Mouse (Mus musculus) forebrain, embryonic 11.5 days (tissue): ENCODE measurements around the gene Rtkn. TPM values are rescaled to one million over a fixed set of nuclear protein-coding genes. Genes with fewer than 3 reads are reported as not detected.

Experiments used
- ATAC-seq: fragments of 200-750 bp; cut with Nextera tagmentation; replicated peaks from 2 replicates; pipeline ENCODE4 v1.8.0; 2017; ENCODE audit warnings: moderate TSS enrichment; ENCODE audit not compliant: low FRiP score
- DNase-seq: peaks from one replicate; pipeline ENCODE4 v3.0.0-alpha.2; 2017; ENCODE audit warnings: low spot score
- H3K27ac ChIP-seq: fragments of 300-500 bp; sonication (generic); 2 replicates; pipeline ENCODE4 v1.5.1; 2014; ENCODE audit warnings: low read depth, low read length
- H3K27me3 ChIP-seq: fragments of 300-500 bp; sonication (generic); 2 replicates; pipeline ENCODE4 v1.6.1; 2014; ENCODE audit warnings: mild to moderate bottlenecking, low read length, mixed read lengths; ENCODE audit not compliant: control insufficient read depth, insufficient read depth
- H3K36me3 ChIP-seq: fragments of 300-500 bp; sonication (generic); 2 replicates; pipeline ENCODE4 v1.6.1; 2014; ENCODE audit warnings: mild to moderate bottlenecking, low read length, moderate library complexity, mixed read lengths; ENCODE audit not compliant: control insufficient read depth, insufficient read depth
- H3K4me1 ChIP-seq: fragments of 300-500 bp; sonication (generic); replicated peaks from 2 replicates; pipeline ENCODE4 v1.6.1; 2014; ENCODE audit warnings: low read length, mixed read lengths; ENCODE audit not compliant: control insufficient read depth, insufficient read depth
- H3K4me2 ChIP-seq: fragments of 300-500 bp; sonication (generic); 2 replicates; pipeline ENCODE4 v1.6.1; 2014; ENCODE audit warnings: low read depth, mild to moderate bottlenecking, low read length, moderate library complexity, mixed read lengths; ENCODE audit not compliant: severe bottlenecking
- H3K4me3 ChIP-seq: fragments of 300-500 bp; sonication (generic); 2 replicates; pipeline ENCODE4 v1.5.1; 2014; ENCODE audit warnings: low read depth, low read length
- H3K9ac ChIP-seq: fragments of 300-500 bp; sonication (generic); 2 replicates; pipeline ENCODE4 v1.6.1; 2014; ENCODE audit warnings: low read length
- H3K9me3 ChIP-seq: fragments of 300-500 bp; sonication (generic); 2 replicates; pipeline ENCODE4 v1.6.1; 2016; ENCODE audit warnings: low read length, mixed read lengths; ENCODE audit not compliant: control insufficient read depth
- WGBS: fragments of 180-500 bp; shearing (Covaris S2); extraction: QIAGEN DNeasy Blood & Tissue Kit; methylation state at CpG from one replicate; pipeline ENCODE4 v1.1.7; 2014; 5-methylcytosine and 5-hydroxymethylcytosine counted together
- polyA plus RNA-seq: library from polyadenylated mRNA; unstranded; fragments of >200 nt; fragmentation: Nextera tagmentation; extraction: Ambion mirVana; gene quantifications from 2 replicates; pipeline ENCODE4 v1.2.1, GENCODE M21; 2014

Gene Rtkn
- polyA plus RNA-seq, 1 experiment from 2014 or later: 23.0 TPM

GRCm38 (mm10) chr6:83101688-83102556 lies 33.3 kb upstream of the Rtkn start:
- under 1% methylated on average over 73 of the region's 74 CpGs for WGBS
- H3K36me3 ChIP-seq: no peaks in the 10 kb centered on the region
- H3K9me3 ChIP-seq: no peaks in the 10 kb centered on the region
- H3K9ac ChIP-seq: peak overlapping the region; percentile 77
- ATAC-seq: peak; percentile 76
- H3K4me3 ChIP-seq: peak overlapping the region; percentile 72
- H3K27me3 ChIP-seq: peaks cover 2% of the 10 kb centered on the region; the same call in 1 of the 2 replicates
- peaks cover 9% of the 10 kb centered on the region; the same call in 1 of the 2 replicates for H3K4me1 ChIP-seq
- peak overlapping the region; percentile 26 for H3K27ac ChIP-seq
- peak overlapping the region; percentile 90 for H3K4me2 ChIP-seq
- peak; percentile 84 for DNase-seq

DNA sequence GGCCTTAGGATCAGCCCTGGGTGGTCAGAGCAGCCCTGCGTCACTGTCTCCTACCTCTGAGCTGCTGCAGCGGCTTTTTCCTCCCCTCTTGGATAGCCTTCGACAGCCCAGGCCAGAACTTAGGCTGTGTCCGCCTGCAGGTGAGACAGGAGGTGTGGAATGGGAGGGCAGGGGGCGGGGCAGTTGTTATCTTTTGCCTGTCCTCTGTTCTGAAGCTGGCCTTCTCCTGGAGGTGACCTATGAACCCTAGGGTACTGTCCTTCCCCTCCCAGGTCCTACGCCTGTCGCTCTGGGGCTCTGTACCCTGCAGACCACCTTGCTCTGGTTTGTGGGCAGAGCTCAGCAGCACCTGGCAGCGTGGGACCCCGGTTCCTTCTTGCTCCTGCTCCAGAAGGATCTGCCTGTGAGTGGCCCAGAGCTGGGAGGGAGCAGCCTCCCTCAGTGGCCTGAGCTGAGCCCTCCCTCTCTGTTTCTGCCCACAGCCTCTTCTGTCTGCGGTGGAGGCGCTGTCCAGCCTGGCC lies 32.1 kb upstream of the Rtkn start:
- Histone ChIP-seq H3K36me3 (no peaks in the 10 kb centered on the region), H3K4me3 (no peak overlapping the region), H3K9me3 (no peaks in the 10 kb centered on the region), H3K4me2 (no peak overlapping the region), H3K27ac (no peak overlapping the region), H3K4me1 (peaks cover 14% of the 10 kb centered on the region), H3K27me3 (peaks cover 2% of the 10 kb centered on the region; the same call in 1 of the 2 replicates), H3K9ac (no peak overlapping the region; the same call in 1 of the 2 replicates)
- DNase-seq (peak; percentile 58), ATAC-seq (no peak)
- WGBS: 38% methylated on average over 11 of the region's 11 CpGs

DNA sequence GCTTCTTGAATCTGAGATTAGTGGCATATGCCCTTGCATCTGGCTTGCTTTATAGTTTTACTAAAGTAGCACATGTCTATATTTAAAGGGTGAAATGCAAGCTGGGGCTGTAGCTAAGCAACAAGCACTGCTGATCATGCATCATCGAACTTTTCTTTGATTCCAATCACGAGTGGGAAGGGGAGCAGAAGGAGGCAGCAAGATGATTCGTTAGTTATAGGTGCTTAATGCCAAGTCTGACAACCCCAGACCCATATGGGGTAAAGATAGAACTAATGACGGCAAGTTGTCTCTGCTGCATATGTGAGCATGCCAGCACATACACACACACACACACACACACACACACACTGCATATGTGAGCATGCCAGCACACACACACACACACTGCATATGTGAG lies 31.1 kb upstream of the Rtkn start:
- Histone ChIP-seq H3K4me1 (peaks cover 19% of the 10 kb centered on the region), H3K9me3 (no peaks in the 10 kb centered on the region), H3K36me3 (no peaks in the 10 kb centered on the region), H3K4me3 (no peak overlapping the region), H3K27ac (no peak overlapping the region), H3K27me3 (peaks cover 2% of the 10 kb centered on the region; the same call in 1 of the 2 replicates), H3K4me2 (no peak overlapping the region), H3K9ac (no peak overlapping the region)
- DNase-seq (no peak), ATAC-seq (no peak)
- WGBS: 74% methylated on average over 4 of the region's 4 CpGs

GRCm38 (mm10) chr6:83107566-83108400 lies 27.5 kb upstream of the Rtkn start:
- Histone ChIP-seq H3K9ac (peak overlapping the region; percentile 83), H3K4me1 (peaks cover 19% of the 10 kb centered on the region), H3K4me3 (peak overlapping the region; percentile 76), H3K36me3 (no peaks in the 10 kb centered on the region), H3K27me3 (peaks cover 2% of the 10 kb centered on the region; the same call in 1 of the 2 replicates), H3K9me3 (no peaks in the 10 kb centered on the region), H3K4me2 (peak overlapping the region; percentile 85), H3K27ac (no peak overlapping the region)
- WGBS: 34% methylated on average over 13 of the region's 13 CpGs
- DNase-seq: peak; percentile 92
- peak; percentile 66 for ATAC-seq

GRCm38 (mm10) chr6:83108762-83109668 lies 26.2 kb upstream of the Rtkn start, which contains the start of gene Mrpl53:
Gene Mrpl53, plus strand, starts transcription at chr6:83109040.
- no peaks in the 10 kb centered on the region for H3K27me3 ChIP-seq
- H3K4me3 ChIP-seq: peak within 1 kb of the TSS; percentile 76
- peak; percentile 87 for DNase-seq
- peak within 1 kb of the TSS; percentile 83 for H3K9ac ChIP-seq
- peak within 1 kb of the TSS; percentile 85 for H3K4me2 ChIP-seq
- H3K27ac ChIP-seq: peak within 1 kb of the TSS; percentile 70
- no peaks in the 10 kb centered on the region for H3K36me3 ChIP-seq
- no peaks in the 10 kb centered on the region for H3K9me3 ChIP-seq
- ATAC-seq: peak; percentile 88
- H3K4me1 ChIP-seq: peaks cover 15% of the 10 kb centered on the region
- WGBS: under 1% methylated on average over 76 of the region's 76 CpGs

GRCm38 (mm10) chr6:83111510-83112136 lies 23.6 kb upstream of the Rtkn start:
- no peak overlapping the region for H3K4me3 ChIP-seq
- H3K36me3 ChIP-seq: no peaks in the 10 kb centered on the region
- DNase-seq (no peak), ATAC-seq (no peak)
- 90% methylated on average over 4 of the region's 4 CpGs for WGBS
- H3K9ac ChIP-seq: no peak overlapping the region
- H3K4me1 ChIP-seq: peaks cover 20% of the 10 kb centered on the region
- no peak overlapping the region for H3K27ac ChIP-seq
- no peak overlapping the region for H3K4me2 ChIP-seq
- H3K27me3 ChIP-seq: no peaks in the 10 kb centered on the region
- H3K9me3 ChIP-seq: no peaks in the 10 kb centered on the region

DNA sequence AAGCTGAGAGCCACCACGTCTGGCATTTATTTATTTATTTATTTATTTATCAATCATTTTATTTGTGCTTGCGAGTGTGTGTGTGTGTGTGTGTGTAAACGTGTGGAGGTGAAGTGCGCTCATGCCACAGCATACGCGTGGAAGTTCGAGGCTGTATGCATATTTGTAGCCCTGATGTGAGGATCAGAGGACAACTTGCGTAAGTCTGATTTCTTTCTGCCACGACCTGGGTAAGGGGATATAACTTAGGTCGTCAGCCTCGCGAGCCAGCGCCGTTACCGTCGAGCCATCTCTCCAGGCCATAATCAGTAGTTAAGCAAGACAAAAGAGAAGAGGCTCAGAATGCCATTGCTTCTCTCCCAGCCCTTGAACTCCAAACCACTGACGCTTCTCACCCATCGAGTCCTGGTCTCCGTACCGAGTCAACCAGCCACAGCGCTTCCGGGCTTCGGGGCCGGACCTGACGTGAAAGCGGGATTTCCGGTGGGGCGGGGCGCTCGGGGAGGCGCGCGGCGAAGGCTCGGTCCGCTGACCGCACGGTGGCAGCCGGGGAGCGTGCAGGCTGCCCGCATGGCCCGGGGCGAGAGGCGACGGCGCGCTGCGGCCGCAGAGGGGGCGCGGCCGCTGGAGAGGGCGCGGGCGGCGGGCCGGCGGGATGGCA lies 20.1 kb upstream of the Rtkn start, which contains the start of gene Mogs:
Gene Mogs, plus strand, starts transcription at position 486 of the 661 bp plus-strand sequence.
- ATAC-seq: peak; percentile 89
- Histone ChIP-seq H3K4me1 (peaks cover 10% of the 10 kb centered on the region; the same call in 1 of the 2 replicates), H3K9me3 (no peaks in the 10 kb centered on the region), H3K36me3 (no peaks in the 10 kb centered on the region; the same call in none of the 2 replicates), H3K4me3 (peak within 1 kb of the TSS; percentile 87), H3K27ac (peak within 1 kb of the TSS; percentile 44), H3K27me3 (no peaks in the 10 kb centered on the region), H3K4me2 (peak within 1 kb of the TSS; percentile 96), H3K9ac (peak within 1 kb of the TSS; percentile 85)
- WGBS: 1% methylated on average over 56 of the region's 58 CpGs
- DNase-seq: peak; percentile 95
